Mouse (Mus musculus) bone marrow, adult 2 months (tissue): ENCODE measurements at regions not wholly inside any gene's neighbourhood (a gene's known extent, or its start where the extent isn't known, plus 50 kb on each side); places are given as distances from the start of the nearest gene placed in this dataset.

ENCODE experiments used
- CTCF ChIP-seq: fragments of 200-500 bp; IDR thresholded peaks from 2 replicates; pipeline ENCODE4 v1.5.1; 2011; ENCODE audit warnings: low read length, control low read depth; ENCODE audit not compliant: control insufficient read depth, insufficient read depth
- POLR2A ChIP-seq: fragments of 200-500 bp; IDR thresholded peaks from 2 replicates; pipeline ENCODE4 v1.6.1; 2011; ENCODE audit warnings: low read depth, mild to moderate bottlenecking, control low read depth, low read length, borderline replicate concordance; ENCODE audit not compliant: control insufficient read depth

DNA sequence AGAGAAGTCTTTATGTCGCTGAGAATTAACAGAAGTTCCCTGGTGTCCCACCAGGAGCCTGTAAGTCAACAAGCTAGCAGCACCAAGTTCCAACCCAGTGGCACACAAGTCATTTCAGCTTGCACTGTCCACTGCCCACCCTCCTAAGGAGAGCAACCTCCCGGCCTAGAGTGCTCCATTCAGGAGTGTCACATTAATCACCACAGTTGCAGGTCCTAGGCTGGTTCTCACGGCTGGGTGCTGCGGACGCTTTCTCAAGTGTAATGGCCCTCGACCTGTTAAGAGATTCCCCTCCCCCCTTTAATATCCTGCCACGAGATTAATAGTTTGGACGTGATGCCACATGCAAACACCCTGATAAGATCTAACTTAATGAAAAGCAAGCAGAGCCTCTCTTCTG lies 288.2 kb upstream of the Usp25 start:
- TF ChIP-seq POLR2A (no peak), CTCF (no peak)
